12 mouse cellular contexts compared by ENCODE assay signal in the genomic region with DNA sequence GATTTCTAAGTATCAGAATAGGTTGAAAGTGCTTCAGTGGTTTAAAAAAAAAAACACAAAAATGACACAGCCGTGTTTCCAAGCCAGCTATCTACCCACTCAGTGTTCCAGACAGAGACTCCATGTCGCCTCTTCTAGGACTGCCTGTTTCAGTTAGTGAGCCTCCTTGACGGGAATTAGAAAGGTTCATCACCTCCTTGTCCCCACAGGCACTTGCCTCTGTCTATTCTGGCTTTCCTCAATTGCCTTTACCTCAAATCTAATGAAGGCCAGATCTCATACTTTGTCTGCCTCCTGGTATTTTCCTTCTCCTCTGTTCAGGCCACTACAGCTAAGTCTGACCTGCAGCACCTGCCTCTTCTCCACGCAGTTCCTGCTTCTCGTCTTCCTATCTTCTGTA. TPM values are rescaled to one million over a fixed set of nuclear protein-coding genes. Genes with fewer than 3 reads are reported as not detected.
DNase-seq lines count a peak whose midpoint lies in the region; ATAC-seq and TF ChIP-seq lines count a peak whose summit lies in the region.
"Had no signal": no experiment of that assay in that cellular context is flagged by ENCODE, and none has a peak within 500 bp of the region (broad histone marks: within the 10 kb centered on the region; RNA-seq: fewer than 3 reads in every experiment).

No protein-coding gene starts in this region.

- H3K36me3 ChIP-seq in neural tube, embryonic 11.5 days (ENCODE audit: control insufficient read depth, insufficient read depth, low read length): no peaks in the 10 kb centered on the region
- no peaks in the 10 kb centered on the region for H3K36me3 ChIP-seq in forebrain, postnatal 0 days (ENCODE audit: insufficient read depth)
- H3K36me3 ChIP-seq in midbrain, embryonic 11.5 days (ENCODE audit: control insufficient read depth, insufficient read depth, low read length): no peaks in the 10 kb centered on the region

- TF ChIP-seq CTCF in forebrain, postnatal 0 days (IDR thresholded peaks at IDR 0.05; ENCODE audit: low read depth): no peak

- peaks cover 22% of the 10 kb centered on the region for H3K4me1 ChIP-seq in neural tube, embryonic 11.5 days (ENCODE audit: control insufficient read depth, insufficient read depth, low read length)
- peaks cover 36% of the 10 kb centered on the region for H3K4me1 ChIP-seq in forebrain, postnatal 0 days (ENCODE audit: insufficient read depth)
- peaks cover 32% of the 10 kb centered on the region for H3K4me1 ChIP-seq in midbrain, embryonic 11.5 days (ENCODE audit: control insufficient read depth, insufficient read depth, low read length)

- no peaks in the 10 kb centered on the region for H3K27me3 ChIP-seq in neural tube, embryonic 11.5 days (ENCODE audit: control insufficient read depth, insufficient read depth, low read length)
- H3K27me3 ChIP-seq in forebrain, postnatal 0 days (ENCODE audit: insufficient read depth, low read length): no peaks in the 10 kb centered on the region
- no peaks in the 10 kb centered on the region for H3K27me3 ChIP-seq in midbrain, embryonic 11.5 days (ENCODE audit: control insufficient read depth, insufficient read depth, low read length)

- H3K27ac ChIP-seq in neural tube, embryonic 11.5 days (ENCODE audit: low read depth, low read length): no peak overlapping the region
- 0 out of 2 replicates have a peak overlapping the region, but pooled peaks have one; percentile 21 for H3K27ac ChIP-seq in forebrain, postnatal 0 days (ENCODE audit: low read depth, low read length)
- no peak overlapping the region for H3K27ac ChIP-seq in midbrain, embryonic 11.5 days (ENCODE audit: low read depth, low read length)

- 0 out of 2 replicates have a peak overlapping the region, but pooled peaks have one; percentile 71 for H3K4me3 ChIP-seq in neural tube, embryonic 11.5 days (ENCODE audit: low read depth, low read length)
- H3K4me3 ChIP-seq in forebrain, postnatal 0 days (ENCODE audit: low read depth, low read length): peak overlapping the region; percentile 71
- peak overlapping the region; percentile 74; the same call in 1 of the 2 replicates for H3K4me3 ChIP-seq in midbrain, embryonic 11.5 days (ENCODE audit: low read depth, low read length)

- WGBS in neural tube, embryonic 11.5 days: 84% methylated on average over 5 of the region's 5 CpGs
- 69% methylated on average over 5 of the region's 5 CpGs for WGBS in forebrain, postnatal 0 days
- 85% methylated on average over 5 of the region's 5 CpGs for WGBS in midbrain, embryonic 11.5 days

- no peak for DNase-seq in neural tube, embryonic 11.5 days (ENCODE audit: low spot score)
- DNase-seq in neural tube, embryonic 10.5 days (ENCODE audit: extremely low spot score, low spot score): no peak
- no peak for DNase-seq in forebrain, postnatal 0 days
- DNase-seq in midbrain, embryonic 11.5 days (ENCODE audit: low spot score, missing footprints): peak; percentile 78
- no peak for DNase-seq in testis, postnatal 10 days (ENCODE audit: low spot score)
- no peak for DNase-seq in frontal cortex, postnatal 14 days (ENCODE audit: low spot score in 2 of 2)
- no peak for DNase-seq in cerebellum, adult 8-10 months
- DNase-seq: cerebellum, adult 2 months; heart, postnatal 4 days; left cerebral cortex, postnatal 4 days; lung, adult 2 months; thymus, postnatal 4 days had no signal

- peak overlapping the region; percentile 47 for H3K4me2 ChIP-seq in neural tube, embryonic 11.5 days (ENCODE audit: low read depth)
- peak overlapping the region; percentile 86 for H3K4me2 ChIP-seq in forebrain, postnatal 0 days (ENCODE audit: low read depth)
- H3K4me2 ChIP-seq in midbrain, embryonic 11.5 days: peak overlapping the region; percentile 76

- H3K9me3 ChIP-seq in neural tube, embryonic 11.5 days (ENCODE audit: control insufficient read depth, low read length): no peaks in the 10 kb centered on the region
- no peaks in the 10 kb centered on the region for H3K9me3 ChIP-seq in forebrain, postnatal 0 days (ENCODE audit: low read length)
- H3K9me3 ChIP-seq in midbrain, embryonic 11.5 days (ENCODE audit: control insufficient read depth, low read length): no peaks in the 10 kb centered on the region

- ATAC-seq in neural tube, embryonic 11.5 days (ENCODE audit: insufficient read depth, low FRiP score, low TSS enrichment): no peak
- no peak for ATAC-seq in forebrain, postnatal 0 days
- no peak for ATAC-seq in midbrain, embryonic 11.5 days (ENCODE audit: low FRiP score)

- no peak overlapping the region for H3K9ac ChIP-seq in neural tube, embryonic 11.5 days (ENCODE audit: low read length)
- peak overlapping the region; percentile 10; the same call in 1 of the 2 replicates for H3K9ac ChIP-seq in forebrain, postnatal 0 days
- H3K9ac ChIP-seq in midbrain, embryonic 11.5 days (ENCODE audit: low read length): peak overlapping the region; percentile 98; the same call in 1 of the 2 replicates

RNA-seq across cellular contexts. Expression of a gene that starts 1.7 kb away (rescaled TPM):
- polyA plus RNA-seq in neural tube, embryonic 11.5 days (2014; fragmentation: Nextera tagmentation; extraction: Ambion mirVana): 30.7 and 30.9 TPM in 2 replicates
- total RNA-seq in forebrain, postnatal 0 days (2014; rRNA removed): 113 and 138 TPM in 2 replicates
- polyA plus RNA-seq in forebrain, postnatal 0 days (2015; fragmentation: Nextera tagmentation; extraction: Ambion mirVana): 50.3 and 61.9 TPM in 2 replicates
- 34.9 and 36.4 TPM in 2 replicates for polyA plus RNA-seq in midbrain, embryonic 11.5 days (2014; fragmentation: Nextera tagmentation; extraction: Ambion mirVana)
